Mouse (Mus musculus) megakaryocyte, embryonic 14.5 days (primary cell): Measurements from ENCODE around the gene Stc2.

Experiments used
- FLI1 ChIP-seq: IDR thresholded peaks from 2 replicates; pipeline ENCODE4 v1.6.1; 2012; ENCODE audit warnings: low read length, inconsistent platforms, mixed read lengths
- GATA1 ChIP-seq: IDR thresholded peaks from 3 replicates; pipeline ENCODE4 v1.6.1; 2012; ENCODE audit warnings: mixed read lengths, low read length, inconsistent platforms, borderline replicate concordance

DNA sequence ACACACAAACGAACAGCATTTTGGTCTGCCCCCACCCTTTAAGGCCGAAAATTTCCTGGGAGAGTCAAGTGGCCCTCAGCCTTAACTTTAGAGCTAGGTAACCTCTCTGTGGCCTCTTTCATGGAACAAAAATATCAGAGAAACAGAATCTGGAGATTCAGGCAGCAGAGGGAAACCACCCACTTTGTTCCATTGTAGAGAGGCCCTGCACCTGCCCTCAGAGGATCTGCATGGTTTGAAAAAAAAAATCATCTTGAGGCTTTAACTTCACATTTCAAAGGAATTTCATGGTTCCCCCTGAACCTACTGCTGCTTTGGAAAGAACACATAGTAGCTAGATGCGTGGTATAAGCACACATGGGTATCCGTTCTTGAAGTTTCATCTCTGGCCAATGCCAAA is 2.3 kb upstream of the Stc2 start:
- TF ChIP-seq GATA1 (no peak), FLI1 (no peak)
